Mouse (Mus musculus) heart, embryonic 12.5 days (tissue): Measurements from ENCODE around the gene Egfl7. TPM values are rescaled to one million over a fixed set of nuclear protein-coding genes. Genes with fewer than 3 reads are reported as not detected.

ENCODE experiments used
- ATAC-seq: fragments of 200-750 bp; cut with Nextera tagmentation; 2 replicates; pipeline ENCODE4 v1.8.0; 2017; ENCODE audit warnings: moderate TSS enrichment, moderate library complexity; ENCODE audit not compliant: insufficient number of reproducible peaks, low FRiP score
- H3K27ac ChIP-seq: fragments of 300-500 bp; sonication (generic); 2 replicates; pipeline ENCODE4 v1.5.1; 2016; ENCODE audit warnings: mild to moderate bottlenecking, moderate library complexity; ENCODE audit not compliant: poor library complexity, severe bottlenecking
- H3K27me3 ChIP-seq: fragments of 300-500 bp; sonication (generic); replicated peaks from 2 replicates; pipeline ENCODE4 v1.6.1; 2016; ENCODE audit warnings: mild to moderate bottlenecking, moderate library complexity
- H3K36me3 ChIP-seq: fragments of 300-500 bp; sonication (generic); 2 replicates; pipeline ENCODE4 v1.6.1; 2016; ENCODE audit warnings: mild to moderate bottlenecking, moderate library complexity
- H3K4me1 ChIP-seq: fragments of 300-500 bp; sonication (generic); replicated peaks from 2 replicates; pipeline ENCODE4 v1.6.1; 2016; ENCODE audit warnings: mild to moderate bottlenecking
- H3K4me2 ChIP-seq: fragments of 300-500 bp; sonication (generic); 2 replicates; pipeline ENCODE4 v1.6.1; 2016; ENCODE audit warnings: mild to moderate bottlenecking, moderate library complexity
- H3K4me3 ChIP-seq: fragments of 300-500 bp; sonication (generic); 2 replicates; pipeline ENCODE4 v1.5.1; 2016; ENCODE audit warnings: mild to moderate bottlenecking
- H3K9ac ChIP-seq: fragments of 300-500 bp; sonication (generic); 2 replicates; pipeline ENCODE4 v1.6.1; 2016; ENCODE audit warnings: mild to moderate bottlenecking, moderate library complexity
- H3K9me3 ChIP-seq: fragments of 300-500 bp; sonication (generic); replicated peaks from 2 replicates; pipeline ENCODE4 v1.6.1; 2016; ENCODE audit warnings: mild to moderate bottlenecking, moderate library complexity
- WGBS: fragments of 180-500 bp; shearing (Covaris S2); methylation state at CpG from one replicate; pipeline ENCODE4 v1.1.7; 2016; 5-methylcytosine and 5-hydroxymethylcytosine counted together
- polyA plus RNA-seq: library from polyadenylated mRNA; unstranded; fragments of >200 nt; fragmentation: Nextera tagmentation; extraction: Ambion mirVana; gene quantifications from 2 replicates; pipeline ENCODE4 v1.2.1, GENCODE M21; 2016

Gene Egfl7
- 139 and 146 TPM in 2 replicates for polyA plus RNA-seq

DNA sequence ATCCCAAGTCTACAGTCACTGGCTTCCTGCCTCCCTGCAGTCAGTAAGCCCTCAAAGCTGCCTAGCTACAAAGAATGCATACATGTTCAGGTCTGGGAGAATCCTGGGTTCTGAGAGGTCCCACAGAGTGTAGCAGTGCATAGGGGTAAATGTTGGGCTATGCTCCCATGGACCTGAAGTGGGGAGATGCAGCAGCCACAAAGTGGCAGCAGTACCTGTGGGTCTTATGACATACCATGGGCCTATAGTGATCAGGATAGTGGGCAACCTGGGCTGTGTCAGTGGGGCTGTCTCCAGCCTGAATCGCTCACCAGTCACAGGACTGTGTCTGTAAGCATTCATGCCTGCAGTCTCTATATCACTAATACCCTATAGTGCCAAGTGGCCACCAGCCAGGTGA lies at the start of gene Egfl7:
Egfl7 (plus strand) TSS at position 301 of the 400 bp plus-strand sequence.
- Histone ChIP-seq H3K4me3 (no peak within 1 kb of the TSS), H3K9ac (no peak within 1 kb of the TSS), H3K27ac (peak within 1 kb of the TSS; percentile 46), H3K27me3 (no peaks in the 10 kb centered on the region), H3K4me2 (0 out of 2 replicates have a peak within 1 kb of the TSS, but pooled peaks have one; percentile 3), H3K9me3 (no peaks in the 10 kb centered on the region), H3K36me3 (no peaks in the 10 kb centered on the region), H3K4me1 (peaks cover 71% of the 10 kb centered on the region)
- WGBS, result 97% methylated on average over 1 of the region's 1 CpGs
- no peak for ATAC-seq

DNA sequence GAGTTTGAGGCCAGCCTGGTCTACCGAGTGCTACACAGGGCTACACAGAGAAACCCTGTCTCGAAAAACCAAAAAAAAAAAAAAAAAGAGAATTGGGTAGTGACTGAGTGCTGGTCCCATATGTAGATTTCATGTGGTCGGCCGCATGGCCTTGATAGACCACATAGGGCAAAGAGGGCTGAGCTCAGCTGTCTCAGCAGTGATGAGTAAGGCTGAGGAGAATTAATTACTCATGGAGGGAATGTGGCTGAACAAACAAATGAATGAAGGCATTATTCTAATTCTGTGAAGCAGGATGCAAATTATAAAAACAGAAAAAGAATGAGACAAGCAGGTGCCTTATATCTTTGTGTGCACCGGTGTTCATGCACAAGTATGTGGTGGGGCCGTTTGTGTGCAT lies 48.0 kb upstream of the Egfl7 start:
- WGBS, result 82% methylated on average over 6 of the region's 6 CpGs

DNA sequence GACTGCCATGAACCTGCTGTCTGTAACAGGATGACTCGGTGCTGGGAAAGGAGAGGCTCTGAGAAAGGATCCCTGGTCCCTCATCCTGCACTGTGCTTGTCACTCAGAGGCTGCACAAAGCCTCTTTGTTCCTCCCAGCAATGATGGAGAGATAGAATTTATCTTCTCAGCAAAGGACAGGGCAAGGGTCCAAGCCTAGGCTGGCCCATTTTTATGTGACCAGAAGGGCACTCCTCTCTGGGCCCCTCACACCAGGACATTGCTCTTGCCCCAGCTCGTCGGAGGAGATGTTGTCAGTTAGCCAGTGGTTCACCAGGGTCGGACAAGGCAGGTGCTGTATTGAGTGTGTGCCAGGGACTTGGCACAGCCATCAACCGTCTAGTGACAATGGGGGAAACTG lies 46.6 kb upstream of the Egfl7 start:
- H3K4me2 ChIP-seq, result no peak overlapping the region
- H3K27me3 ChIP-seq, result no peaks in the 10 kb centered on the region
- H3K4me1 ChIP-seq, result peaks cover 11% of the 10 kb centered on the region
- no peaks in the 10 kb centered on the region; the same call in 1 of the 2 replicates for H3K9me3 ChIP-seq
- no peak for ATAC-seq
- no peak overlapping the region for H3K27ac ChIP-seq
- no peak overlapping the region for H3K9ac ChIP-seq
- WGBS, result 49% methylated on average over 5 of the region's 5 CpGs
- no peak overlapping the region for H3K4me3 ChIP-seq
- H3K36me3 ChIP-seq, result no peaks in the 10 kb centered on the region

More for the DNA sequence above, 48.0 kb upstream of the Egfl7 start:
- ATAC-seq, result no peak
- Histone ChIP-seq H3K4me3 (no peak overlapping the region), H3K9me3 (no peaks in the 10 kb centered on the region; the same call in 1 of the 2 replicates), H3K4me1 (peaks cover 16% of the 10 kb centered on the region), H3K9ac (no peak overlapping the region), H3K27ac (no peak overlapping the region), H3K27me3 (no peaks in the 10 kb centered on the region), H3K36me3 (no peaks in the 10 kb centered on the region), H3K4me2 (no peak overlapping the region)

DNA sequence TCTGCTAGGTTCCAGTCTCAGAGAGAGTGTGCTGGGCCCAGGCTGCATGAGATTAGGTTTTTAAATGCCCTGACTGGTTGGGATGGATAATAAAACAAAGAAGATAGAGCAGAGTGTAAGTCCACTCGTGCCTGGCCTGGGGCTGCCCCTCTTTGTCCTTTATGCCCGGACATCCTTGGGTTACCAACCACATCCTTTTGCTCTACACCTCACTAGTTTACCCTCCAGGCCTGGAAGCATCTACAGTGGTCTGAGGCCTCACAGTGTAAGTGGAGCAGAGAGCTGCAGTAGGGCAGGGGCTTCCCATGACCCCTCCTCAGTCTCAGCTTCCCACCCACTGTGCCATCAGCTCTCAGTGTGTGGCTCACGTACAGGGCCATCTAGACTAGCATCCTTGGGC lies 45.7 kb upstream of the Egfl7 start:
- Histone ChIP-seq H3K9me3 (no peaks in the 10 kb centered on the region; the same call in 1 of the 2 replicates), H3K27me3 (no peaks in the 10 kb centered on the region), H3K9ac (no peak overlapping the region), H3K4me2 (no peak overlapping the region), H3K27ac (no peak overlapping the region), H3K36me3 (no peaks in the 10 kb centered on the region), H3K4me3 (no peak overlapping the region), H3K4me1 (peaks cover 11% of the 10 kb centered on the region)
- 74% methylated on average over 3 of the region's 3 CpGs for WGBS
- no peak for ATAC-seq

DNA sequence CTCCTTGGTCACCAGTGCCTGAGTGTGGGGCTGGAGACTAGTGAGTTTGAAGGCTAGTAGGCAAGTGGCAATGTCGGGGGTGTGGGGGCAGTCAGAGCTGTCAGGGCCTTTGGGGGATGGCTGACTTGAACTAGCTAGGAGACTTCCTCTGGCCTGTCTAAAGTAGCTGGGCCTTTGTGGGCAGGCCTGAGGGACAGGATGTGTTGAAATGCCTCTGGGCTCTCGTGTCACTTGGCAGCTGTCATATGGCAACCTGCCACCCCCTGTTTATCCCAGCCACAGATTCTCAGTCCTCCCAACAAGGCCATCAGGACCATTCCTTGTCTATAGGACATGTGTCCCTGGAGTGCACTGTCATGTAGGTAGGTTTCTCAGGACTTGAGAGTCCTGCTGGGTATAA lies 45.2 kb upstream of the Egfl7 start:
- Histone ChIP-seq H3K4me3 (no peak overlapping the region), H3K27ac (no peak overlapping the region), H3K4me1 (peaks cover 11% of the 10 kb centered on the region), H3K36me3 (no peaks in the 10 kb centered on the region), H3K4me2 (no peak overlapping the region), H3K9ac (no peak overlapping the region), H3K9me3 (no peaks in the 10 kb centered on the region; the same call in 1 of the 2 replicates), H3K27me3 (no peaks in the 10 kb centered on the region)
- ATAC-seq, result peak; percentile 34; the same call in 1 of the 2 replicates
- 46% methylated on average over 2 of the region's 2 CpGs for WGBS

DNA sequence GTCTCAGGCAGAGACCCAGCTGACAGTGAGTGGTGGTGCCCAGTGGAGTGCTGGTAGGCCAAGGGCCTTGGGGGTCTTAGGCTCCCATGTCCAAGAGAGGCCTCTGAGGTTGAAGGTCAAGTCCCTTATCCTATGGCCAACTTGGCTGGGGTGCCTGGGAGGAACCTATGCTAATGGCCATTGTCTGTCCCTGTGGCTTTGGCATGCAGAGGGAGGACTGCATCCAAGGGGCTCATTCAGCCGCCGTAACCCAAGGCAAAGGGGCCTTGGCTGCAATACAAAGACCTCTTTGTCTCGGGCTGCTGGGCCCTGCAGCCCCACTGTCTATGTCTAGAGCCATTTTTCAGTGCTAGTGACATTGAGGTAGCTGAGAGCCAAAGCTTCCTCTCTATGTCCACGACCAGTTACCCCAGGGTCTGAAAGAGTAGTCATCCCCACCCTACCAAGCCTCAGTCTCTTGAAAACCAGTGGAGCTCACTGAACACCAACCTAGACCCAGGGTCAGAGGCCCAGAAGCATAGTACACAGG lies 44.2 kb upstream of the Egfl7 start:
- Histone ChIP-seq H3K4me3 (no peak overlapping the region), H3K36me3 (no peaks in the 10 kb centered on the region), H3K27ac (no peak overlapping the region), H3K9ac (no peak overlapping the region), H3K4me2 (no peak overlapping the region), H3K4me1 (peaks cover 12% of the 10 kb centered on the region), H3K27me3 (no peaks in the 10 kb centered on the region), H3K9me3 (no peaks in the 10 kb centered on the region; the same call in 1 of the 2 replicates)
- ATAC-seq, result no peak
- WGBS, result 62% methylated on average over 4 of the region's 4 CpGs

DNA sequence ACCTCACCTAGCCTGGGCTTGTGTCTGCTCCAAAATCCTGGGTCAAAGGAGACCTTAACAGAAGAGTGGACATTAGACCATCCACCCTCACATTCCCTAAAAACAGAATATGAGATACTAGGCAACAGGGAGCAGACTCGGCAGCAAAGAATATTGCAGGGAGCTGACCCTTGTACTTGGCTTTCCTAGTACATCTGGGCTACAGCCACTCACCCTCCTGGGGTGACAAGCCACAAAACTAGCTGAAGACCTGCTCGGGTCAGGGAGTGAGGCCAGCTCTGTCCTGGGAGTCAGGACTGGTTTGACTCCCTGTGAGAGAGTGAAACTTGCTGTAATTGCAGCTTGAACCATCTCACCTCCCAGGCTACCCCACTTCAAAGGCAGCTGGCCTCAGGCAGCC lies 40.3 kb upstream of the Egfl7 start:
- Histone ChIP-seq H3K27me3 (no peaks in the 10 kb centered on the region), H3K9ac (no peak overlapping the region), H3K4me1 (peaks cover 30% of the 10 kb centered on the region), H3K4me2 (no peak overlapping the region), H3K27ac (no peak overlapping the region), H3K36me3 (no peaks in the 10 kb centered on the region), H3K4me3 (no peak overlapping the region), H3K9me3 (no peaks in the 10 kb centered on the region)
- WGBS, result 63% methylated on average over 2 of the region's 2 CpGs
- no peak for ATAC-seq

DNA sequence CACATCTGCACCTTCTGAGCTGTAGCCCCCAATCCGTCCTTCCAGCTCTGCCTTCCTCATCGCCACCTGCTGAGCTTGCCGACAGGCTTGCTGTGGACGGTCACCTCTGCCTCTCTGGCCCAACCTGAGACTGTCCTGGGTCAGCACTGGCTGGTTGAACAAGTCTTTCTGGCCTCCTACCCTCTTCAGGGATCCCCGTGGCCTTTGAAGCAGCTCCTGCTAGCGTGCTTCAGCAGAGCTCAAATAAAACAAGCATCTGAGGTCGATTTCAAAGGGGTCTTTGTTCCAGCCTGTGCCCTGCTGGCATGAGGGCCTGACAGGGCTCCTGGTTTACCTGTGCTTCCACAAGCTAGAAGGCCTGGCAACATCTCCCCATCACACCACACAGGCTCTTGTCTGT lies 39.1 kb upstream of the Egfl7 start:
- H3K9me3 ChIP-seq, result no peaks in the 10 kb centered on the region
- no peak overlapping the region for H3K27ac ChIP-seq
- peaks cover 33% of the 10 kb centered on the region for H3K4me1 ChIP-seq
- H3K4me3 ChIP-seq, result no peak overlapping the region
- no peaks in the 10 kb centered on the region for H3K36me3 ChIP-seq
- no peak overlapping the region for H3K4me2 ChIP-seq
- H3K27me3 ChIP-seq, result no peaks in the 10 kb centered on the region
- 50% methylated on average over 7 of the region's 7 CpGs for WGBS
- no peak for ATAC-seq
- 0 out of 2 replicates have a peak overlapping the region, but pooled peaks have one; percentile 13 for H3K9ac ChIP-seq

DNA sequence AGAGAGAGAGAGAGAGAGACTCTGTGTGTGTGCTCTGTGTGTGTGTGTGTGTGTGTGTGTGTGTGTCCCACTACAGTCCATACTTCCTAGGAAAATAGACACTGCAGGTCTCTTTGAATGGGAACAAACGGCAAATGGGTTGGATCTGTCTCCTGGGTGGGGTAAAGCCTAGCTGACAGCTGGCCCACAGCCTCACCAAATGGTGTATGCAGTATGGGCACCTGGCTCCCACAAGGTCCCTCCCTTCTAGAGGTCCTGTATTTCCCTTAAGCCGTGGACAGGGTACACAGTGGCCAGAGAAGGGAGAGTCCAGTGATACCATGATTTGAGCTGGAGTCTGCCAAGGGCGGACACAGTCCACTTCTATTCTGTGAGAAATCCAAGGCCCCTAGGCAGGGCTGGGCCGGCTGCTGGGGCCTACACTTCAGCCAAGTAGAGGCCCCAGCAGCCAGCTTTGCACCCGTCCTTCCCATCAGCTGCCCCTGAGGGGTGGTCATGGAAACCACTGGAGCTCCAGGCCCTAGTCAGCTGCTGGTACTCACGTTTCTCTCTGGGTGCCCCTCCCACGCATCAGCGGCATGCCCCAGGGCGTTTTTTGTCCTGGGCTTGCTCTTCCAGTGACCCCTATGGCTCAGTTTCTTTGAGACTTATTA lies 38.4 kb upstream of the Egfl7 start:
- ATAC-seq, result no peak
- 43% methylated on average over 9 of the region's 9 CpGs for WGBS
- H3K4me3 ChIP-seq, result no peak overlapping the region
- 0 out of 2 replicates have a peak overlapping the region, but pooled peaks have one; percentile 13 for H3K9ac ChIP-seq
- no peaks in the 10 kb centered on the region for H3K9me3 ChIP-seq
- H3K36me3 ChIP-seq, result no peaks in the 10 kb centered on the region
- H3K27me3 ChIP-seq, result no peaks in the 10 kb centered on the region
- H3K4me2 ChIP-seq, result no peak overlapping the region
- peaks cover 33% of the 10 kb centered on the region for H3K4me1 ChIP-seq
- no peak overlapping the region for H3K27ac ChIP-seq

DNA sequence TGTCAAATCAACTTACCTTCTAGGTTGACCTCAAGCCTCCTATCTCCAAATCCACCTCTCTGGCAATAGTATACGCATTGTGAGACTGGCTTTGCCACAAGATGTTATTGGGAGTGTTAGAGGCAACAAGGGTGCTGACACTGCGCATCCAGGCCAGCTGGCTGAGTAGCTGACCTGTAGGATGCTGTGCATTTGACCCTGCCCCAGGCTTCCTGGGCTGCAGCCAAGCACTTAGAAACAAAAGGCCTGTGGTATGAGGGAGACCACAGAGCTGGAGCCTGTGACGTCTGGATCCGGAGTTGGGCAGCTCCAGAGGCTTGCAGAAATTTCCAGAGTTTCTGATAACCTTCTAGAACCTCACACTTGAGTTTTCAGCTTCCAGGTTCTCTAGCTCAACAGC lies 36.7 kb upstream of the Egfl7 start:
- Histone ChIP-seq H3K9me3 (no peaks in the 10 kb centered on the region), H3K4me1 (peaks cover 38% of the 10 kb centered on the region), H3K4me2 (no peak overlapping the region), H3K4me3 (no peak overlapping the region), H3K27ac (peak overlapping the region; percentile 6; the same call in 1 of the 2 replicates), H3K27me3 (no peaks in the 10 kb centered on the region), H3K9ac (no peak overlapping the region), H3K36me3 (no peaks in the 10 kb centered on the region)
- 51% methylated on average over 4 of the region's 4 CpGs for WGBS
- ATAC-seq, result no peak

DNA sequence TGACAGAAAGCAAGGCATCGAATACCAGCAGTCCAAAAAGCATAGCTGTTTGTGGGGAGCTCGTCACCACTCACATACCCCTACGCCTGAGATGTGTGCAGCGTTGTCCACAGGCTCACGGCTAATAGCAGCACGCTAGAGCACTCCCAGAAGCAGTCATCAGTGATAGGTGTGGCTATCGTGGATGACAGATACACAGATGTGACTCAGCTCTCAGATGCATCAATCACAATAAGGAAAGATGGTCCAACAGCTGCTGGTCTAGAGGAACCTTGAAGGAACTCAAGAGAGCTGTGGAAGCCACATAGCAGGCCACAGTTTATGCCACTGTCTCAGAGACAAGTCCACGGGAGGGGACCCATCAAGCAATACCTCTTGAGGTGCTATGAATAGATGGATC lies 36.0 kb upstream of the Egfl7 start:
- no peaks in the 10 kb centered on the region for H3K9me3 ChIP-seq
- H3K27ac ChIP-seq, result peak overlapping the region; percentile 43; the same call in 1 of the 2 replicates
- H3K4me3 ChIP-seq, result no peak overlapping the region
- no peak for ATAC-seq
- H3K4me2 ChIP-seq, result no peak overlapping the region
- no peaks in the 10 kb centered on the region for H3K27me3 ChIP-seq
- no peak overlapping the region for H3K9ac ChIP-seq
- no peaks in the 10 kb centered on the region for H3K36me3 ChIP-seq
- 56% methylated on average over 8 of the region's 8 CpGs for WGBS
- peaks cover 38% of the 10 kb centered on the region for H3K4me1 ChIP-seq
